In the genomic region with DNA sequence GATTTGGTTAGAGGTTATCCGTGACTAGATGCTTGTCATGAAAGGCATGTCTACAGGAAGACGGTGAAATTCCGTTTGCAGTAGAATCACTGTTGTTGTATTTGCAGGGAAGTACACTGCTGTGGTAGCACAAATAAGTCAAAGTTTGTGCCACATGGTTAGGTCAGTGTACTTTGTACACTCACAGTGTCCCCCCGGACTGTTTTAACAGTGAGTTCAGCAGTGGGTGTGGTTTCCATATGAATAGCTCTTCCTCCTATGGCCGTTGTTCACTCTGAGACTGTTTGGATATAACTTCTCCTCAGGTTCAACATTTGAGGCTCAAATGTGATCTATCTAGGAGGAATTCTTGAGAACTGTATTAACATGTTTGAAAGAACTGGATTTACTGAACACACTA, we compare ENCODE assay signal across 12 mouse cellular contexts. TPM values are rescaled to one million over a fixed set of nuclear protein-coding genes. Genes with fewer than 3 reads are reported as not detected.
DNase-seq lines count a peak whose midpoint lies in the region; ATAC-seq and TF ChIP-seq lines count a peak whose summit lies in the region.
"Had no signal": no experiment of that assay in that cellular context is flagged by ENCODE, and none has a peak within 500 bp of the region (broad histone marks: within the 10 kb centered on the region; RNA-seq: fewer than 3 reads in every experiment).

No protein-coding gene starts in this region.

- no peak overlapping the region for H3K4me2 ChIP-seq in liver, embryonic 12.5 days
- peak overlapping the region; percentile 66 for H3K4me2 ChIP-seq in myocyte (ENCODE audit: low read depth)
- H3K4me2 ChIP-seq: embryonic facial prominence, embryonic 12.5 days; forebrain, embryonic 15.5 days had no signal

- no peak overlapping the region for H3K4me3 ChIP-seq in heart, embryonic 10.5 days
- no peak overlapping the region for H3K4me3 ChIP-seq in liver, embryonic 12.5 days
- H3K4me3 ChIP-seq in myocyte, result no peak overlapping the region
- H3K4me3 ChIP-seq: embryonic facial prominence, embryonic 12.5 days; forebrain, embryonic 15.5 days had no signal

- no peaks in the 10 kb centered on the region for H3K9me3 ChIP-seq in heart, embryonic 10.5 days
- H3K9me3 ChIP-seq in liver, embryonic 12.5 days (replicated peaks), result no peaks in the 10 kb centered on the region
- H3K9me3 ChIP-seq: embryonic facial prominence, embryonic 12.5 days; forebrain, embryonic 15.5 days had no signal

- H3K9ac ChIP-seq in liver, embryonic 12.5 days, result no peak overlapping the region
- H3K9ac ChIP-seq: embryonic facial prominence, embryonic 12.5 days; forebrain, embryonic 15.5 days had no signal

- ATAC-seq in liver, embryonic 12.5 days, result 0 out of 2 replicates have a peak, but pooled peaks have one; percentile 42
- ATAC-seq: forebrain, embryonic 15.5 days had no signal

- no peak for TF ChIP-seq POLR2A in myocyte (IDR thresholded peaks at IDR 0.05; ENCODE audit: insufficient read length, low read depth)

- WGBS in heart, embryonic 10.5 days, result 23% methylated on average over 5 of the region's 5 CpGs
- WGBS in liver, embryonic 12.5 days (ENCODE audit: insufficient replicate concordance), result 19% methylated on average over 5 of the region's 5 CpGs

- peak overlapping the region; percentile 67; the same call in 1 of the 2 replicates for H3K27ac ChIP-seq in heart, embryonic 10.5 days
- no peak overlapping the region for H3K27ac ChIP-seq in liver, embryonic 12.5 days
- H3K27ac ChIP-seq: embryonic facial prominence, embryonic 12.5 days; forebrain, embryonic 15.5 days had no signal

- H3K4me1 ChIP-seq in heart, embryonic 10.5 days, result peaks cover 28% of the 10 kb centered on the region
- H3K4me1 ChIP-seq in liver, embryonic 12.5 days, result no peaks in the 10 kb centered on the region; the same call in 1 of the 2 replicates

- DNase-seq in heart, embryonic 10.5 days (ENCODE audit: low spot score), result no peak
- DNase-seq in heart, adult 18-20 months, result no peak
- no peak for DNase-seq in liver
- DNase-seq in embryo, embryonic 10.5 days (ENCODE audit: low spot score), result peak; percentile 63
- DNase-seq in thymus, postnatal 0 days (ENCODE audit: low spot score), result no peak
- no peak for DNase-seq in right cerebral cortex, postnatal 10 days (ENCODE audit: low spot score in 2 of 2)
- DNase-seq: left cerebral cortex, postnatal 4 days had no signal

- no peaks in the 10 kb centered on the region for H3K27me3 ChIP-seq in heart, embryonic 10.5 days (ENCODE audit: insufficient read depth, poor library complexity, severe bottlenecking)
- peaks cover 10% of the 10 kb centered on the region; the same call in 1 of the 2 replicates for H3K27me3 ChIP-seq in liver, embryonic 12.5 days (replicated peaks)
- no peaks in the 10 kb centered on the region for H3K27me3 ChIP-seq in myocyte (ENCODE audit: control insufficient read depth, insufficient read depth, insufficient read length)
- H3K27me3 ChIP-seq: embryonic facial prominence, embryonic 12.5 days; forebrain, embryonic 15.5 days; Patski had no signal

- no peaks in the 10 kb centered on the region for H3K79me2 ChIP-seq in myocyte (ENCODE audit: control insufficient read depth, insufficient read depth)

- no peaks in the 10 kb centered on the region for H3K36me3 ChIP-seq in heart, embryonic 10.5 days
- H3K36me3 ChIP-seq in liver, embryonic 12.5 days, result no peaks in the 10 kb centered on the region
- no peaks in the 10 kb centered on the region for H3K36me3 ChIP-seq in myocyte (ENCODE audit: control insufficient read depth, insufficient read depth)
- H3K36me3 ChIP-seq: embryonic facial prominence, embryonic 12.5 days; forebrain, embryonic 15.5 days had no signal

- H3ac ChIP-seq in myocyte (ENCODE audit: control insufficient read depth, insufficient read length), result no peak overlapping the region

TF ChIP-seq in myocyte, 11 proteins besides CTCF, POLR2A, EP300 and RAD21:
- TF ChIP-seq POLR2AphosphoS2 (IDR thresholded peaks at IDR 0.05; ENCODE audit: insufficient read length, low read depth), result no peak
- TF ChIP-seq TCF3 (IDR thresholded peaks at IDR 0.05; ENCODE audit: insufficient read length, low read depth), result no peak
- no peak for TF ChIP-seq E2F4 (IDR thresholded peaks at IDR 0.05; ENCODE audit: insufficient read depth)
- no peak for TF ChIP-seq MAX (IDR thresholded peaks at IDR 0.05; ENCODE audit: low read depth)
- no peak for TF ChIP-seq CEBPB (IDR thresholded peaks at IDR 0.05; ENCODE audit: insufficient read depth, poor library complexity, severe bottlenecking)
- no peak for TF ChIP-seq MYOD1 (IDR thresholded peaks at IDR 0.05; ENCODE audit: control insufficient read depth in 1 of 3, insufficient read length in 2 of 3, low read depth in 2 of 3)
- TF ChIP-seq SRF (IDR thresholded peaks at IDR 0.05; ENCODE audit: control insufficient read depth, insufficient read length, low read depth), result no peak
- TF ChIP-seq REST (IDR thresholded peaks at IDR 0.05; ENCODE audit: insufficient read depth, insufficient read length), result no peak
- TF ChIP-seq MYOG (IDR thresholded peaks at IDR 0.05; ENCODE audit: control insufficient read depth in 1 of 3, insufficient read depth in 1 of 3, insufficient read length in 2 of 3, low read depth in 2 of 3), result no peak
- TF ChIP-seq TCF12 (IDR thresholded peaks at IDR 0.05; ENCODE audit: insufficient read depth, poor library complexity, severe bottlenecking), result no peak
- no peak for TF ChIP-seq USF1 (IDR thresholded peaks at IDR 0.05; ENCODE audit: low read depth)

RNA-seq across cellular contexts. Expression of a gene that starts 25.8 kb away (rescaled TPM):
- 23.9 and 48.3 TPM in 2 replicates for polyA plus RNA-seq in heart, embryonic 10.5 days (2016; fragmentation: Nextera tagmentation; extraction: Ambion mirVana)
- 10 to 100 TPM; 17.5 to 21.0 TPM for total RNA-seq in heart, adult 18-20 months (2021)
- polyA plus RNA-seq in liver, embryonic 12.5 days (2016; fragmentation: Nextera tagmentation; extraction: Ambion mirVana), result 6.6 and 7.1 TPM in 2 replicates
- polyA plus RNA-seq in myocyte (2012; fragmentation: generic; extraction: Trizol), result 32.0 TPM
- 27.4 and 30.4 TPM in 2 replicates for polyA plus RNA-seq in thymus, postnatal 0 days (2015; fragmentation: Nextera tagmentation; extraction: Ambion mirVana)
